In genomic region chr7:24901114-24901513, GRCm38 (mm10) we compare ENCODE assay signal across 38 mouse cellular contexts. TPM values are rescaled to one million over a fixed set of nuclear protein-coding genes. Genes with fewer than 3 reads are reported as not detected.
DNase-seq lines count a peak whose midpoint lies in the region; TF ChIP-seq lines count a peak whose summit lies in the region.
"Had no signal": no experiment of that assay in that cellular context is flagged by ENCODE, and none has a peak within 500 bp of the region (broad histone marks: within the 10 kb centered on the region; RNA-seq: fewer than 3 reads in every experiment).

No protein-coding gene starts in this region.

- no peaks in the 10 kb centered on the region for H3K27me3 ChIP-seq in spleen, adult 2 months (ENCODE audit: control insufficient read depth, insufficient read depth, low read length)
- H3K27me3 ChIP-seq in CH12.LX (replicated peaks), result no peaks in the 10 kb centered on the region
- H3K27me3 ChIP-seq: embryonic facial prominence, embryonic 15.5 days; forebrain, embryonic 12.5 days; heart, embryonic 15.5 days; lung, embryonic 15.5 days; midbrain, embryonic 12.5 days; neural tube, embryonic 13.5 days had no signal

- DNase-seq in spleen, adult 2 months (ENCODE audit: low read depth in 1 of 2, low spot score in 2 of 2), result no peak
- DNase-seq in spleen, adult 18-20 months, result no peak
- DNase-seq in CH12.LX (ENCODE audit: extremely low read depth), result no peak
- DNase-seq in induced T-regulatory cell, adult 2 months (ENCODE audit: low read depth), result peak; percentile 55
- DNase-seq in right cerebral cortex, postnatal 10 days (ENCODE audit: low spot score in 2 of 2), result no peak
- DNase-seq in lung, postnatal 4 days, result no peak
- DNase-seq in heart, adult 8-10 months (ENCODE audit: low spot score), result no peak
- DNase-seq: adrenal gland, adult 2 months; cerebellum, adult 8-10 months; cerebellum, postnatal 25 days; forebrain, postnatal 0 days; kidney, adult 11 months; kidney, postnatal 14 days; thymus, postnatal 4 days had no signal

- no peak for TF ChIP-seq POLR2A in spleen, adult 2 months (IDR thresholded peaks at IDR 0.05; ENCODE audit: low read depth, low read length)
- TF ChIP-seq POLR2A in CH12.LX (IDR thresholded peaks at IDR 0.05; ENCODE audit: low read depth, low read length), result no peak

- H3K4me2 ChIP-seq in CH12.LX (ENCODE audit: insufficient read depth, low read depth, poor library complexity, severe bottlenecking), result no peak overlapping the region
- H3K4me2 ChIP-seq: embryonic facial prominence, embryonic 15.5 days; forebrain, embryonic 12.5 days; midbrain, embryonic 12.5 days had no signal

- peaks cover 32% of the 10 kb centered on the region for H3K79me2 ChIP-seq in CH12.LX (replicated peaks; ENCODE audit: control insufficient read depth, extremely low read depth, insufficient read depth, poor library complexity, severe bottlenecking)

- TF ChIP-seq CTCF in spleen, adult 2 months (IDR thresholded peaks at IDR 0.05; ENCODE audit: extremely low read depth, insufficient read depth, insufficient read length, insufficient replicate concordance), result no peak
- no peak for TF ChIP-seq CTCF in CH12.LX (conservative IDR thresholded peaks at IDR 0.05 in 1 of 2, IDR thresholded peaks at IDR 0.05 in 1 of 2; ENCODE audit: low read depth in 2 of 2, low read length in 2 of 2)

- peaks cover 17% of the 10 kb centered on the region for H3K36me3 ChIP-seq in spleen, adult 2 months (ENCODE audit: control insufficient read depth, insufficient read depth, low read length)
- H3K36me3 ChIP-seq in CH12.LX (replicated peaks in 1 of 2; ENCODE audit: control insufficient read depth in 1 of 2, insufficient read depth in 1 of 2, low read length in 1 of 2), result peaks cover 18 to 36% of the 10 kb centered on the region in 2 experiments
- H3K36me3 ChIP-seq: embryonic facial prominence, embryonic 10.5 days; embryonic facial prominence, embryonic 15.5 days; forebrain, embryonic 12.5 days; heart, embryonic 10.5 days; heart, embryonic 15.5 days; lung, embryonic 15.5 days; midbrain, embryonic 12.5 days; neural tube, embryonic 13.5 days had no signal

- WGBS in spleen, adult 2 months, result 25% methylated on average over 6 of the region's 6 CpGs

- TF ChIP-seq RAD21 in CH12.LX (IDR thresholded peaks at IDR 0.05; ENCODE audit: low read depth, low read length), result no peak

- H3K9me3 ChIP-seq in CH12.LX (replicated peaks; ENCODE audit: low read length), result no peaks in the 10 kb centered on the region
- H3K9me3 ChIP-seq: embryonic facial prominence, embryonic 10.5 days; embryonic facial prominence, embryonic 15.5 days; forebrain, embryonic 12.5 days; heart, embryonic 10.5 days; heart, embryonic 15.5 days; lung, embryonic 15.5 days; midbrain, embryonic 12.5 days; neural tube, embryonic 13.5 days had no signal

- TF ChIP-seq EP300 in CH12.LX (IDR thresholded peaks at IDR 0.05; ENCODE audit: low read length), result no peak

- H3K4me3 ChIP-seq in spleen, adult 2 months (ENCODE audit: extremely low read depth, insufficient read depth, insufficient read length), result peak overlapping the region; percentile 39
- H3K4me3 ChIP-seq in CH12.LX (replicated peaks in 1 of 3; ENCODE audit: low read depth in 2 of 3, low read length in 2 of 3, poor library complexity in 1 of 3), result peak overlapping the region in 1 of 3 experiments; percentile 54
- H3K4me3 ChIP-seq: embryonic facial prominence, embryonic 10.5 days; embryonic facial prominence, embryonic 15.5 days; forebrain, embryonic 12.5 days; heart, embryonic 10.5 days; heart, embryonic 15.5 days; lung, embryonic 15.5 days; midbrain, embryonic 12.5 days; neural tube, embryonic 13.5 days had no signal

- H3K27ac ChIP-seq in spleen, adult 2 months (ENCODE audit: insufficient read depth, low read length), result peak overlapping the region; percentile 92
- peak overlapping the region; percentile 78 for H3K27ac ChIP-seq in CH12.LX (ENCODE audit: insufficient read depth, low read depth)
- H3K27ac ChIP-seq: embryonic facial prominence, embryonic 10.5 days; forebrain, embryonic 12.5 days; lung, embryonic 15.5 days had no signal

- dilution Hi-C loops in CH12.LX (cut with MboI; ENCODE audit: extremely low pct_ligation_motif_present, extremely low pct_unique_long_range_greater_than_20kb, low sequenced_read_pairs), result no loop called here

- in situ Hi-C loops in CH12.LX (cut with MboI; ENCODE audit: low pct_ligation_motif_present, low pct_unique_long_range_greater_than_20kb, low sequenced_read_pairs), result loop anchor here (10.0 kb wide), 1 partner anchor 46 kb away; no protein-coding TSS in a partner anchor

- H3K4me1 ChIP-seq in spleen, adult 2 months (ENCODE audit: control insufficient read depth, insufficient read depth, insufficient read length), result peaks cover 7% of the 10 kb centered on the region; the same call in 1 of the 2 replicates
- peaks cover 19 to 42% of the 10 kb centered on the region in 2 experiments for H3K4me1 ChIP-seq in CH12.LX (ENCODE audit: control insufficient read depth in 1 of 2, insufficient read depth in 2 of 2)

- no peak overlapping the region for H3K9ac ChIP-seq in CH12.LX (ENCODE audit: insufficient read depth, low read depth)
- H3K9ac ChIP-seq: embryonic facial prominence, embryonic 15.5 days; forebrain, embryonic 12.5 days; forebrain, postnatal 0 days; lung, embryonic 15.5 days; midbrain, embryonic 12.5 days; neural tube, embryonic 13.5 days had no signal

TF ChIP-seq in CH12.LX, 34 proteins besides CTCF, POLR2A, EP300 and RAD21:
- no peak for TF ChIP-seq ZNF384 (IDR thresholded peaks at IDR 0.05; ENCODE audit: low read depth, low read length)
- TF ChIP-seq POLR2AphosphoS2 (IDR thresholded peaks at IDR 0.05; ENCODE audit: low read depth, low read length), result no peak
- no peak for TF ChIP-seq ETS1 (conservative IDR thresholded peaks at IDR 0.05; ENCODE audit: low read depth, low read length)
- TF ChIP-seq TCF12 (IDR thresholded peaks at IDR 0.05; ENCODE audit: low read depth, low read length), result no peak
- no peak for TF ChIP-seq JUN (IDR thresholded peaks at IDR 0.05; ENCODE audit: insufficient read depth, low read depth, low read length)
- TF ChIP-seq KAT2A (IDR thresholded peaks at IDR 0.05; ENCODE audit: insufficient replicate concordance, low read length), result no peak
- TF ChIP-seq USF2 (conservative IDR thresholded peaks at IDR 0.05; ENCODE audit: low read depth, low read length), result no peak

RNA-seq across cellular contexts. Expression of gene Arhgef1, which starts 1.6 kb away (rescaled TPM):
- polyA plus RNA-seq in spleen, adult 2 months (2012; rRNA removed), result 915 and 1,063 TPM in 2 replicates
- total RNA-seq in CH12.LX (2012; rRNA removed) (37.8 and 40.2 TPM in 2 replicates), CH12.LX (2014; rRNA removed) (14.6 and 17.8 TPM in 2 replicates)
- 128 and 134 TPM in 2 replicates for polyA plus RNA-seq in CH12.LX (2012; ENCODE audit: insufficient read length, low read depth)
- 10 to 100 TPM; 31.8 to 45.5 (median 43.8) TPM for total RNA-seq in heart, adult 8-10 months (2022)

RNA-seq across cellular contexts. Expression of gene Cd79a, which starts 3.9 kb away (rescaled TPM):
- 959 and 1,255 TPM in 2 replicates for polyA plus RNA-seq in spleen, adult 2 months (2012; rRNA removed)
- 71.3 and 75.2 TPM in 2 replicates for total RNA-seq in CH12.LX (2012; rRNA removed)
- 46.6 and 51.8 TPM in 2 replicates for total RNA-seq in CH12.LX (2014; rRNA removed)
- 313 and 422 TPM in 2 replicates for polyA plus RNA-seq in CH12.LX (2012; ENCODE audit: insufficient read length, low read depth)
- total RNA-seq in heart, adult 8-10 months (2022), result 1 to 10 TPM in 1 of 4 experiments, under 1 TPM in 3; 0.35 to 2.1 (median 0.66) TPM
- total RNA-seq: layer of hippocampus, postnatal 10 days had no signal

RNA-seq across cellular contexts. Expression of gene Rps19, which starts 16.9 kb away (rescaled TPM):
- polyA plus RNA-seq in spleen, adult 2 months (2012; rRNA removed), result 627 and 638 TPM in 2 replicates
- total RNA-seq in CH12.LX (2012; rRNA removed), result 4,140 and 4,169 TPM in 2 replicates
- total RNA-seq in CH12.LX (2014; rRNA removed), result 2,094 and 2,149 TPM in 2 replicates
- 1,720 and 1,739 TPM in 2 replicates for polyA plus RNA-seq in CH12.LX (2012; ENCODE audit: insufficient read length, low read depth)
- 100 to 1,000 TPM; 468 to 567 (median 530) TPM for total RNA-seq in heart, adult 8-10 months (2022)

RNA-seq across cellular contexts. Expression of gene Dmrtc2, which starts 31.3 kb away (rescaled TPM):
- not detected in 2 replicates for polyA plus RNA-seq in spleen, adult 2 months (2012; rRNA removed)
- total RNA-seq in CH12.LX (2012; rRNA removed) (not detected in 2 replicates), CH12.LX (2014; rRNA removed) (not detected in 2 replicates)
- not detected in 2 replicates for polyA plus RNA-seq in CH12.LX (2012; ENCODE audit: insufficient read length, low read depth)
- total RNA-seq in heart, adult 8-10 months (2022), result not detected
- total RNA-seq: adrenal gland, adult 2 months; forebrain, postnatal 0 days; gastrocnemius, adult 8-10 months; gastrocnemius, postnatal 4 days; heart, postnatal 25 days; left cerebral cortex, adult 18-20 months; left cerebral cortex, postnatal 14 days; liver, adult 2 months; megakaryocyte, adult 5-6 weeks had no signal
- polyA plus RNA-seq: activated CD4-positive, CD25-positive, alpha-beta regulatory T cell, adult 4 months; adrenal gland, adult 2 months; C2C12; embryonic facial prominence, embryonic 10.5 days; forebrain, embryonic 12.5 days; heart, embryonic 10.5 days; heart, embryonic 15.5 days; kidney, embryonic 14.5 days; limb, embryonic 11.5 days; liver, adult 2 months; lung, embryonic 15.5 days; midbrain, embryonic 12.5 days; neural tube, embryonic 13.5 days; stomach, postnatal 0 days had no signal

RNA-seq across cellular contexts. Expression of gene Lypd4, which starts 31.4 kb away (rescaled TPM):
- polyA plus RNA-seq in spleen, adult 2 months (2012; rRNA removed), result not detected in 2 replicates
- total RNA-seq in CH12.LX (2012; rRNA removed), result not detected in 2 replicates
- total RNA-seq in CH12.LX (2014; rRNA removed), result not detected in 2 replicates
- polyA plus RNA-seq in CH12.LX (2012; ENCODE audit: insufficient read length, low read depth), result not detected in 2 replicates
- not detected for total RNA-seq in heart, adult 8-10 months (2022)
- total RNA-seq: adrenal gland, adult 2 months; adrenal gland, postnatal 4 days; forebrain, postnatal 0 days; gastrocnemius, adult 8-10 months; gastrocnemius, postnatal 4 days; heart, postnatal 25 days; layer of hippocampus, postnatal 10 days; left cerebral cortex, adult 18-20 months; left cerebral cortex, postnatal 14 days; liver, adult 2 months; megakaryocyte, adult 5-6 weeks; midbrain, postnatal 0 days had no signal
- polyA plus RNA-seq: activated CD4-positive, CD25-positive, alpha-beta regulatory T cell, adult 4 months; adrenal gland, adult 2 months; C2C12; embryonic facial prominence, embryonic 10.5 days; embryonic facial prominence, embryonic 15.5 days; forebrain, embryonic 12.5 days; forebrain, postnatal 0 days; heart, embryonic 10.5 days; heart, embryonic 15.5 days; hindbrain, embryonic 11.5 days; kidney, embryonic 14.5 days; limb, embryonic 11.5 days; liver, adult 2 months; lung, embryonic 15.5 days; midbrain, embryonic 12.5 days; neural tube, embryonic 13.5 days; stomach, postnatal 0 days had no signal

Comparison
In these comparisons a context has a peak if more than half of its experiments do, and no peak if none do; other contexts are left out.
1. RNA of gene Cd79a, which starts 3.9 kb away (total RNA-seq): 46.6 to 75.2 TPM in CH12.LX; 0.35 to 2.1 TPM in heart, adult 8-10 months; every median in the first group is over 10 times any median in the second.